Mouse (Mus musculus) embryonic facial prominence, embryonic 12.5 days (tissue): ENCODE data around the gene Hs2st1. TPM values are rescaled to one million over a fixed set of nuclear protein-coding genes. Genes with fewer than 3 reads are reported as not detected.

Source experiments
- ATAC-seq: fragments of 200-750 bp; cut with Nextera tagmentation; 2 replicates; pipeline ENCODE4 v1.8.0; 2017; ENCODE audit not compliant: insufficient number of reproducible peaks, insufficient read depth, low FRiP score, low TSS enrichment
- H3K27ac ChIP-seq: fragments of 300-500 bp; sonication (generic); 2 replicates; pipeline ENCODE4 v1.5.1; 2016; ENCODE audit warnings: mild to moderate bottlenecking
- H3K27me3 ChIP-seq: fragments of 300-500 bp; sonication (generic); 2 replicates; pipeline ENCODE4 v1.6.1; 2016; ENCODE audit warnings: mild to moderate bottlenecking, moderate library complexity
- H3K36me3 ChIP-seq: fragments of 300-500 bp; sonication (generic); 2 replicates; pipeline ENCODE4 v1.6.1; 2016; ENCODE audit warnings: mild to moderate bottlenecking
- H3K4me1 ChIP-seq: fragments of 300-500 bp; sonication (generic); 2 replicates; pipeline ENCODE4 v1.6.1; 2016
- H3K4me2 ChIP-seq: fragments of 300-500 bp; sonication (generic); replicated peaks from 2 replicates; pipeline ENCODE4 v1.6.1; 2016; ENCODE audit warnings: mild to moderate bottlenecking, moderate library complexity
- H3K4me3 ChIP-seq: fragments of 300-500 bp; sonication (generic); 2 replicates; pipeline ENCODE4 v1.5.1; 2016; ENCODE audit warnings: mild to moderate bottlenecking
- H3K9ac ChIP-seq: fragments of 300-500 bp; sonication (generic); 2 replicates; pipeline ENCODE4 v1.6.1; 2016; ENCODE audit warnings: mild to moderate bottlenecking, moderate library complexity
- H3K9me3 ChIP-seq: fragments of 300-500 bp; sonication (generic); 2 replicates; pipeline ENCODE4 v1.6.1; 2016; ENCODE audit warnings: mild to moderate bottlenecking, moderate library complexity
- WGBS: fragments of 180-500 bp; shearing (Covaris S2); methylation state at CpG from one replicate; pipeline ENCODE4 v1.1.7; 2016; 5-methylcytosine and 5-hydroxymethylcytosine counted together
- polyA plus RNA-seq: library from polyadenylated mRNA; unstranded; fragments of >200 nt; fragmentation: Nextera tagmentation; extraction: Ambion mirVana; gene quantifications from 2 replicates; pipeline ENCODE4 v1.2.1, GENCODE M21; 2016

Gene Hs2st1
- polyA plus RNA-seq, 1 experiment from 2014 or later: 27.0 TPM

DNA sequence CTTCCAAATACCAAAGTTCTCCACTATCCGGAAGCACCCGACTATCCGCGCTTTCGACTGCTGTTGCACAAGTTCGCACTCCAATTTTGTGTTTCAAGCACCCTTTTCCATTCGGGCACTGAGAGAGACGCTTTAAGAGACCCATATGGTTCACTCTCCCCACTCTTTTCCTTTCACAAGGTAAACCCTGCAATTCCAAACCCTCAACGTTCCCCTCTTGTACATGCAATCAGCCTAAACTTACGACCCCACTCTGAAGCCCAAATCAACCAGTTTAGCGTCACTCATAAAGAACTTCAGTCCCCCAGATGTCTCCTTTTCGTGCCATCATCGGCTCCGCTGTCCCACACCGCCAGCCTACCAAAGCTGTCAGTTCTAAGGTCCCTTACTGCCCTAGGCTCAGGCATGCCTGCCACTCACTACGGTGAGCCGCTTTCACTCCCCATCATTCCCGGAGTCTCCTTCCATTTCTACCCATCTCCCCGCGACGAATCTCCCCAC lies 1.1 kb downstream of the Hs2st1 start:
- peak overlapping the region; percentile 86 for H3K9ac ChIP-seq
- peak overlapping the region; percentile 82 for H3K4me3 ChIP-seq
- under 1% methylated on average over 21 of the region's 21 CpGs for WGBS
- 0 out of 2 replicates have a peak, but pooled peaks cover 6% of the 10 kb centered on the region for H3K36me3 ChIP-seq
- H3K9me3 ChIP-seq: no peaks in the 10 kb centered on the region
- no peaks in the 10 kb centered on the region for H3K27me3 ChIP-seq
- peaks cover 16% of the 10 kb centered on the region for H3K4me1 ChIP-seq
- H3K4me2 ChIP-seq: peak overlapping the region; percentile 89
- ATAC-seq: no peak
- peak overlapping the region; percentile 90; the same call in 1 of the 2 replicates for H3K27ac ChIP-seq

- no peak overlapping the region for H3K27ac ChIP-seq
- 94% methylated on average over 7 of the region's 7 CpGs for WGBS
- H3K4me2 ChIP-seq: no peak overlapping the region
- no peak overlapping the region for H3K4me3 ChIP-seq
- H3K27me3 ChIP-seq: no peaks in the 10 kb centered on the region
- H3K9ac ChIP-seq: no peak overlapping the region
- H3K36me3 ChIP-seq: no peaks in the 10 kb centered on the region
- no peak for ATAC-seq
- H3K4me1 ChIP-seq: peaks cover 5% of the 10 kb centered on the region; the same call in 1 of the 2 replicates
- no peaks in the 10 kb centered on the region for H3K9me3 ChIP-seq
Measured at GRCm38 (mm10) chr3:144565212-144565611, 4.8 kb downstream of the Hs2st1 start.

DNA sequence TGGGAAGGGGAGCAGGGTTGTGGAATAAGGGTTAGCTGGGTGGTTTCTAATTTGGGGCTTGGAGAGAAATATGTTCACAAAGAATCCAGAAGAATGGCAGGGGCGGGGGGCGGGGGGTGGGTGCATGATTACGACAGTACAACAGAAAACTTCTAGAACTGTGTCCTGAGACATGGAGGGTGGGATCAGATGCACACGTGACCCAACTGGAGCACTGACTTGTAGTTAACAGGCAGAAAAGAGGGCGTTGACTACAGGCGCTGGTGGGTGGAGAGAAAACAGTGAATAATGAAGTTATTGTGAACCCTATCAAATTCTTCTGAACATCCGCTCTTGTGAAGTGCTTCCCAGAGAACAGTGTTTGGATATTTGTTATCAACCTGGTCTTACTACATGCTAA lies 6.1 kb downstream of the Hs2st1 start:
- Histone ChIP-seq H3K4me1 (peaks cover 10% of the 10 kb centered on the region; the same call in 1 of the 2 replicates), H3K27me3 (no peaks in the 10 kb centered on the region), H3K9me3 (no peaks in the 10 kb centered on the region), H3K36me3 (no peaks in the 10 kb centered on the region), H3K9ac (no peak overlapping the region), H3K27ac (no peak overlapping the region), H3K4me2 (no peak overlapping the region), H3K4me3 (no peak overlapping the region)
- 82% methylated on average over 7 of the region's 7 CpGs for WGBS
- ATAC-seq: no peak

DNA sequence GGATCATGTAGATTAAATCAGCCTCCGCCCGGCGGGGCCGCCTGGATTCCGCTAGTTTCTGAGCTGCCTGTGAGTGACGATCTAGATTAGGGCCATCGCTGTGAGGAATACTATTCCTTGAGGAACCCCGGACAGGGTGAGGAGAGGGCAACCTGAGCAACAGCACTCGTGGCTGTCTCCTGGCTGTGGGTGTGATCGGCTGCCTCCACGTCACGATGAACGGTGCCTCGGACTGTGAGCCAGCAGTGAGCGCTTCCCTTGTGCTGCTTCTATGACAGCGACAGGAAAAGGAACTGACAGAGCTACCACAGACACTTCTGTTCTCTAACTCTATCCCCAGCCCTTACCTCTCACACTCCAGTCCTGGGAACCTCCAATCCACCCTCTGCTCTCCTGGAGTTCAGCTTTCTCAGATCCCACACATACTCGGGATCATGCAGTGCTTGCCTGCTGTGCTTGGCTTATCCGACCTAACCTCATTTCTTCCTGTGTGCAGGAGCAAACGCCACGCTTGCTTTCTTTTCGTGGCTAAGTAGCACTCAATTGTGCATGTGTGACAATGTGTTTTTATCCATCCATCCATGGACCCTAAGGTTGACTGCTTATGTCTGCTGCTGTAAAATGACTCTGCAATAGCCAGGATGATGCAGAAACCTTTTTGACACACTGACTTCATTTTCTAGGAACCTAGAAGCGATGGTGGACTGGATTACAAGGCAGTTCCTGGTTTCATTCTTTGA lies 8.3 kb downstream of the Hs2st1 start:
- no peak overlapping the region for H3K27ac ChIP-seq
- ATAC-seq: no peak
- no peak overlapping the region for H3K4me3 ChIP-seq
- no peak overlapping the region for H3K9ac ChIP-seq
- H3K27me3 ChIP-seq: no peaks in the 10 kb centered on the region
- no peak overlapping the region for H3K4me2 ChIP-seq
- no peaks in the 10 kb centered on the region for H3K9me3 ChIP-seq
- 73% methylated on average over 22 of the region's 22 CpGs for WGBS
- no peaks in the 10 kb centered on the region for H3K36me3 ChIP-seq
- H3K4me1 ChIP-seq: peaks cover 18% of the 10 kb centered on the region

GRCm38 (mm10) chr3:144558274-144558673 lies 11.7 kb downstream of the Hs2st1 start:
- ATAC-seq: no peak
- H3K36me3 ChIP-seq: no peaks in the 10 kb centered on the region
- WGBS: 41% methylated on average over 5 of the region's 5 CpGs
- no peaks in the 10 kb centered on the region for H3K9me3 ChIP-seq
- H3K27me3 ChIP-seq: no peaks in the 10 kb centered on the region
- peaks cover 21% of the 10 kb centered on the region for H3K4me1 ChIP-seq
- no peak overlapping the region for H3K4me3 ChIP-seq
- no peak overlapping the region for H3K4me2 ChIP-seq
- H3K9ac ChIP-seq: no peak overlapping the region
- H3K27ac ChIP-seq: no peak overlapping the region

DNA sequence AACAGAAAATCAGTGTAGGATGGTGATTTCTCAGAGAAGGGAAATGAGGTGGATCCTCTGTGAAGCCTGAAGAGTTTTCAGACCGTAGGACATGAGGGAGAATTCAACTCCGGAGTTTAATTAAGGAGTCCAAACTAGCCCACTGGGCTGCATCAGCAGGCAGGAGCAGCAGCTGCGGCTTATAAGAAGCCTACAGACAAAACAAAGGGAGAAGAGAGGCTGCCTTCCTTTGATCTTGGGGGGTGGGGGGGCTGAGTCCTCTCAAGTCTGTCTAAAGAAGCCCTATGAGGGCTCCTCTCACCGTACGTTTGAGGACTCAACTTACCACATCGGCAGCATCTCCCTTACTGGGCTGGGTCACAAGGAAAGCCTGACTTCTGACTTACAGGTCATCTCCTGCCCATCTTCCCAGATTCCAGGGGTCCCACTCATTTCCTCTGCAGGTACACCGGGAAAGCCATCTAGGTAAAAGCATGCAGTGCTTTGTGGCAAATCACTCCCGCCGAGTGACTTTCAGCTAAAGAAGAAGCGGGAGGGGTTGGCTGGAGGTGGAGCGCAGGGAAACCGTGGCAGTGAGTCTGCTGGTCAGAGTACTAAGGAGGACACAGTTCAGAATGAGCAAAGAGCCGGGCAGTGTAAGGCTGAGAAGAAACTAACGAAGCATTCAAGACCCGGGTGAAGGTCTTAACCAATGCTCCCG lies 13.2 kb downstream of the Hs2st1 start:
- peak overlapping the region; percentile 11; the same call in 1 of the 2 replicates for H3K9ac ChIP-seq
- ATAC-seq: no peak
- H3K4me1 ChIP-seq: peaks cover 22% of the 10 kb centered on the region
- peak overlapping the region; percentile 41 for H3K4me2 ChIP-seq
- 8% methylated on average over 16 of the region's 16 CpGs for WGBS
- H3K4me3 ChIP-seq: peak overlapping the region; percentile 16
- no peaks in the 10 kb centered on the region for H3K27me3 ChIP-seq
- H3K27ac ChIP-seq: no peak overlapping the region
- no peaks in the 10 kb centered on the region for H3K9me3 ChIP-seq
- H3K36me3 ChIP-seq: no peaks in the 10 kb centered on the region

- ATAC-seq: no peak
- no peaks in the 10 kb centered on the region for H3K9me3 ChIP-seq
- no peak overlapping the region for H3K4me2 ChIP-seq
- peaks cover 31% of the 10 kb centered on the region for H3K4me1 ChIP-seq
- no peak overlapping the region for H3K4me3 ChIP-seq
- H3K9ac ChIP-seq: no peak overlapping the region
- H3K27ac ChIP-seq: no peak overlapping the region
- no peaks in the 10 kb centered on the region for H3K36me3 ChIP-seq
- no peaks in the 10 kb centered on the region for H3K27me3 ChIP-seq
- 88% methylated on average over 7 of the region's 7 CpGs for whole genome bisulfite sequencing
Measured at GRCm38 (mm10) chr3:144555144-144555543, 14.8 kb downstream of the Hs2st1 start.

GRCm38 (mm10) chr3:144554503-144554902 lies 15.5 kb downstream of the Hs2st1 start:
- H3K27ac ChIP-seq: no peak overlapping the region
- H3K9me3 ChIP-seq: no peaks in the 10 kb centered on the region
- WGBS: 78% methylated on average over 9 of the region's 9 CpGs
- no peak overlapping the region for H3K4me3 ChIP-seq
- H3K4me1 ChIP-seq: peaks cover 30% of the 10 kb centered on the region
- ATAC-seq: no peak
- no peaks in the 10 kb centered on the region for H3K27me3 ChIP-seq
- H3K9ac ChIP-seq: no peak overlapping the region
- H3K4me2 ChIP-seq: no peak overlapping the region
- no peaks in the 10 kb centered on the region for H3K36me3 ChIP-seq

DNA sequence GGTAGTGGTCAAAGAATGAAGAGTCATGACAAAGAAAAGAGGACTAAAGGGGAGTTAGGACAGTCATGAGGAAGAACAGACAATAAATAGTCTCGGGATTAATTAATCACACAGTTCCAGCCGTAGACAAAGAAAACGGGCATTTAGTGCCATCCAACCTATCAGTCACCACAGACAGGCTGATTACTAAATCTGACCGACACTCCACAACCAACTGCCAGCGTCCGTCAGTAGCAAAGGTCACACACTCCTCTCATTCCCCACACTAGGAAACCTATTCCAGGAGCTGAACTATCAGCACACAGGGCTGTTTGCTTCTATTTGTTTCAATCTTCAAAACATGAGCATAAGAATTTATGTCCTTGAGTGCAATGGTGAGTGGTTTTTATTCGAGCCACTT lies 16.0 kb downstream of the Hs2st1 start:
- no peaks in the 10 kb centered on the region for H3K36me3 ChIP-seq
- no peak overlapping the region for H3K4me2 ChIP-seq
- ATAC-seq: no peak
- H3K4me1 ChIP-seq: peaks cover 26% of the 10 kb centered on the region
- no peaks in the 10 kb centered on the region for H3K9me3 ChIP-seq
- no peaks in the 10 kb centered on the region for H3K27me3 ChIP-seq
- no peak overlapping the region for H3K27ac ChIP-seq
- H3K9ac ChIP-seq: no peak overlapping the region
- WGBS: 75% methylated on average over 7 of the region's 7 CpGs
- H3K4me3 ChIP-seq: no peak overlapping the region

DNA sequence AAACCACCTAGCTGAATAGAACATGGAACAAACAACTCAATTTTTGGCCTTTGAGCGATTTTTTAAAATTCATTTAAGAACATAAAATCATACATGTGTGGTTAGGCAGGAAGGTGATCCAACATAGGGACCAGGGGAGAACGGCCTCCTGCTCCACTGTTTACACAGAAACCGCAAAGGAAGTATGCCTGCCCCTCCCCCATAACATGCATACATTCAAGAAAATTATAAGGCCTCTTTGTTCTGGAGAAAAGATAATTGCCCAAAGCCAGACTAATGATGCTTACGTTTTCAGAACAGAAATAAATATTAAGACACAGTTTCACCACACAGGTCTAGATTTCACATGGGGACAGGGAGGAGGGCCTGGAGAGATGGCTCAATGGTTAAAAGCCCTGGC lies 18.6 kb downstream of the Hs2st1 start:
- ATAC-seq: no peak
- Histone ChIP-seq H3K27ac (peak overlapping the region; percentile 63), H3K27me3 (no peaks in the 10 kb centered on the region)

DNA sequence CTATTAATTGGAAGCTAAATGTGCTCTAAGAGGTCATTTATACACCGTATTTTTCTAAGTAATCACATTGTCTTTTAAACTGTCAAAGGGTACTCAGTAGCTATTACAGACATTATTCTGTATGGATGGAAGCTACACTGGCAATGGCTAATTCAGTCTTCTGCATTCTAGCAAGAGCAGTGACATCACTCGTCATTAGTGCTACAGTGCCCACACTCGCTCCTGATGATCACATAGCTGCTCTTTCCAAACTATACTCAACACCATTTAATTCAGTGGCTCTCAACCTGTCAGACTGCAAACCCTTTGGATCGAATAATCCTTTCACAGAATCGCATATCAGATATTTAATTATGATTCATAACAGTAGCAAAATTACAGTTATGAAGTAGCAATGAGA lies 19.3 kb downstream of the Hs2st1 start:
- H3K27me3 ChIP-seq: no peaks in the 10 kb centered on the region
- no peaks in the 10 kb centered on the region for H3K9me3 ChIP-seq
- H3K36me3 ChIP-seq: no peaks in the 10 kb centered on the region
- peaks cover 18% of the 10 kb centered on the region for H3K4me1 ChIP-seq
- ATAC-seq: no peak
- H3K9ac ChIP-seq: no peak overlapping the region
- H3K27ac ChIP-seq: no peak overlapping the region
- H3K4me3 ChIP-seq: no peak overlapping the region
- WGBS: 90% methylated on average over 5 of the region's 5 CpGs
- H3K4me2 ChIP-seq: no peak overlapping the region

More for the DNA sequence above, 18.6 kb downstream of the Hs2st1 start:
- 49% methylated on average over 4 of the region's 4 CpGs for WGBS
- H3K4me1 ChIP-seq: peaks cover 13% of the 10 kb centered on the region
- H3K9ac ChIP-seq: no peak overlapping the region
- H3K4me2 ChIP-seq: no peak overlapping the region
- H3K9me3 ChIP-seq: no peaks in the 10 kb centered on the region
- no peak overlapping the region for H3K4me3 ChIP-seq
- no peaks in the 10 kb centered on the region for H3K36me3 ChIP-seq

DNA sequence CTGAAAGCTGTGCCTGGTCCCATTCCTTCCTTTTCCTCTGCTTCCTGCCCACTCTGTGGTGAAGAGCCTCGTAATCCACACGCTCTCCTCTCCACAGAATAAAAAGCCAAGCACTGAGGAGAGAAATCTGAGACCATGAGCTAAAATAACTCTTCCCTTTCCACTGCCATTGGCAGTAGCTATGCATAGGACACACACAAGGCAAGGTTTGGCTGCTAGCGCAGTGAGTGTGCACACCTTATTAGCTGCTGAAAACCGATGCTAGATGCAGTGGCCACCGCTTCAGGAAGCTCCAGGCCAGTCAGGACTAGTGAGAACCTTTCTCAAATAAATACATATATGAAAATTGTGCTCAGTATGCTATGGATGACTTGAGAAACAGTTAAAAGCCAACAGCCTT lies 19.9 kb downstream of the Hs2st1 start:
- H3K36me3 ChIP-seq: no peaks in the 10 kb centered on the region
- WGBS: 71% methylated on average over 5 of the region's 5 CpGs
- no peaks in the 10 kb centered on the region for H3K9me3 ChIP-seq
- peaks cover 23% of the 10 kb centered on the region for H3K4me1 ChIP-seq
- no peak overlapping the region for H3K27ac ChIP-seq
- H3K27me3 ChIP-seq: no peaks in the 10 kb centered on the region
- no peak overlapping the region for H3K4me2 ChIP-seq
- H3K9ac ChIP-seq: no peak overlapping the region
- H3K4me3 ChIP-seq: no peak overlapping the region
- ATAC-seq: no peak
